Mouse (Mus musculus): ENCODE data around the gene Senp1.

Gene Senp1

DNA sequence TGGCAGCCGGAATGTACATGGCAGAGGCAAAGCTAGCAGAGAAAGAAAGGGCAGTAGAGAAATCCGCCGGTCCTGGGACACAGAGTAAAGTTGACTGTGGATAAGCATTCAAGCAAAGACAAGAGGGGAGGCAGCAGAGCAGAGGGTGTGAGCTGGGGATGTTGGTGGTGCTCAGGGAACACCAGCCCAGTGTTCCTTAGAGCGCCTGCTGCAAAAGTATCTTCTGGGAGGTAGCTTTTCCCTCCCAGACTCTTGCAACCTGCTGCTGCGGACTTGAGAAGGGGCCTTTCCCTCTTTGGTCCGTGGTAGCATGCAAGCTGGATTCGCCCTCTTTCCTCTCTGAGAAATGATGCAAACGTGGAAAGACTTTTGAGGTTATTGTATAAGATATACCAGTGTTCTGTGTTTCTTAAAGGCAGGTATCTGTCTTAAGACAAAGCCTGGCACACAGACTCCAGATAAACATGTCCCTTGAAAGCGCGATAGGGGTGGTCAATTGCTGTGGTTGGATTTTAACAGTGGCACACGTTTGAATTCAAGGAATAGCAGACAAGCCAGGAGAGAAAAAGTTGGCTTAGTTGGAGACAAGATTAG, 14.3 kb upstream of the Senp1 start:
- DNase-seq (ENCODE audit: low read depth), result peak; percentile 10

DNA sequence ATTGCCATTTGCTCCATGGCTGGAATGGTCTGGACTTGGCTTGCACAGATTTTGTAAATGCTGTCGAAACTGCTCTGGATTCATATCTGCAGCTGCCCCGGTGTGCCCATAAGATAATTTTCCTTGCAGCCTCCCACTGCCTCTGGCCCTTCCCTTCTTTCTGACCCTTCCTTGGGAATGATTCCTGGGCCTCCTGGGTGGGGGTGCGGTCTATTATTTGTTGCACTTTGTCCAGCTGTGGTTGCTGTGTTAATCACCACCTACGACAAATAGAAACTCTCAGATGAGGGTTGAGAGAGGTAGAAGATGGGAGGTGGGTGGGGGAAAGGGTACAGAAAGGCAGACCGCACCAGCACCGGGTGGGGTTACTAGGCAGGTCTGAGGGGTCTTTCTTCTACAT, 13.7 kb upstream of the Senp1 start:
- no peak for DNase-seq (ENCODE audit: low read depth)

GRCm38 (mm10) chr15:98106506-98106905, 13.0 kb upstream of the Senp1 start:
- no peak for DNase-seq (ENCODE audit: low read depth)

DNA sequence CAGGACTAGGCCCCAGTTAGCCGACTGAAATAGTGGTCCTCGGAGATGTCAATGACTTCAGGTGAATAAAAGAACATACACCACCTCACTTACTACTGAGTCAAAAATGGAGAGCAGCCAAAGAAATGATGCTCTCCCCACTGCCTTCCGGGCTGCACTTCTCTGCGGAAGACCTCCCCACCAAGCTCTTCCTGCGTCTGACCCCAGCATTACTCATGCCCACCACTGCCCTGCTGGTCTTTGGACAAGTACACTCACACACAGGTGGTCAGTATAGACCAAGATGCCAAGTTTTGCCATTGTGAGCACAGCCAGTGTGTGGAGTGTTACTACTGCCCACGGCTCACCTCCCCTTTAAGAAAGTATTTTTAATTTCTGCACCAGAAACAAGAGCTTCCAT, 8.9 kb upstream of the Senp1 start:
- no peak for DNase-seq (ENCODE audit: low read depth)

GRCm38 (mm10) chr15:98098519-98098918, 5.0 kb upstream of the Senp1 start:
- DNase-seq (ENCODE audit: low read depth), result peak; percentile 35

DNA sequence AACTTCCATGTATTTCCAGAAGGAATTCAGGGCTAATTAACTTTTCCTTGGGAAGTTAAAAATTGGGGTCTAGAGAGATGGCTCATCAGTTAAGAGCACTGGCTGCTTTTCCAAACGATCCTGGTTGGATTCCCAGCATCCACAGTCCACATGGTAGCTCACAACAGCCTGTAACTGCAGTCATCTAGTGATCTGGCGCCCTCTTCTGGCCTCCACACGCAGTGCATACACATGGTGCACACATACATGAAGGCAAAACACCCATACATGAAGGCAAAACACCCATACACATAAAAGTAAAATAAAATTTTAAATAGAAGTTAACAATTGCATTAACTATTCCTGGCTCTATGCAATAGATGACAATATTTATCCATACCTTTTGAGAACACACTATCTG, 3.4 kb upstream of the Senp1 start:
- DNase-seq (ENCODE audit: low read depth), result peak; percentile 57

DNA sequence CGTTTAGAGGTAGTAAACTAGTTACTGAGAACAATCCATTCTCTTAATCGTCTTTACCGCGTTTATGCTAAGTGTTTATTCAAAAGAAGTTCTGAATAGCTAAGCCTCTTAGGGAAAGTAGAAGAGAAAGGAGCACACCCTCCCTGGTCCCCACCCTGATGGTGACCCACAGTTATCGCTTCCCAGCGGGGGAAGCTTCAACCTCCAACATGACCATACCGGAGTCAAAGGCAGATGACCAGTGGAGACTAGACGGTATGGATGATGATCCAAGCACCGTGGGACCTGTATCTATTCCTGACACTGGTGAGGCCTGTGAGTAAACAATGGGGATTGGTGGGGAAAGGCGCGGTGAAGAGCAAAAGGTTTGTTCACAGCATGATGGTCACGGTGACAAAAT, 1.4 kb upstream of the Senp1 start:
- no peak for DNase-seq (ENCODE audit: low read depth)

DNA sequence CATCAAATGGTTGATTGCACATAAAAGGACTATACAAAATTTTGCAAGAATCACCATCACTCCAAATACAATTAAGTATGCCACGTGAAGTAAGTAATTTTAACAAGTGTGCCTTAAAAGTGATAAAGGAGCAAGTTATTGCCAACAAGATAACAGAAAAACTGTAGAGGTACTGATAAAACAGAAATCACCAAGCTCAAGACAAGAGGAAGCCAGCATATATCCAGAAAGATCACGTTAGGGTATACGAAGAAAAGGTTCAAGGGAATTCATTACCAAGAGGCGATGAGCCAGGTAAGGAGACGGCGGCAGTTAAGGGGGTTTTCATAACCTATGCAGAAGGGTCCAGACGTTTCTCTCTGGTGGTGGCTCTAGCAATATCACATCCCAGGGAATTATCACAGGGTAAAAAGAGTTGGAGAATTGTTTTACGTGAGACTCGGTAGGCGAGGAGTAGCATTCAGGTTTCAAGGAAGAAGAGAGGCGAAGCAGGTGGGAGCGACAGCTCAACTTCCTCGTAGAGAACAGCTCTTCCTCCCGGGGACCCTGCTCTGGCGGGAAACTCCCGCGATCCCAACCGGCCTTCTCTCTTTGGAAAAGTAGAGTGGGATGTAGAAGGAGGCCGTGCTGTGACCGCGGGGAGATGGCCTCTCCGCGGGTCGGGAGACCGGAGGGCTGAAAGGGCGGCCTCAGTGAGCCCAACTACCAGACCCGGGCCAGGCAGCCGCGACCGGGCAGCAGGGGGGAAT, 998 bp downstream of the Senp1 start, which contains the start of gene Pfkm:
Pfkm (plus strand) TSS at position 218 of the 749 bp plus-strand sequence.
- no peak for DNase-seq (ENCODE audit: low read depth)

DNA sequence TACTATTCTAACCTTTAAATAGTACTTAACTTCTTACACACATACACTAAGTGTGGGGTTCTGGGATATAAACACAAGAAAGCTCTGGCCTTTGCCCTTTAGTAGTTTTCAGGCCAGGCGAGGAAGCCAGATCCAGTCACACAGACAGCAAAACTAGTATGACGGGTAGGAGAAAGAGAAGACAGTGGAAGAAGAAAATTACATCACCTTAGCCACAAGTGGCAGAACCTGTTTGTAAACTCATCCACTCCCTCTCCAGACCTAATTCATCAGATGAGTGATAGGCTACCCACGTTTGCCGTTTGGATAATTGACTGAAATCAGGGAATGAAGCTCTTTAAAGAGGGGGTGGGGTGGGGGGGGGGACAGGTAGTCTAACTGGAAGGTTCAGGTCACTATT, 1.7 kb downstream of the Senp1 start:
- peak; percentile 43 for DNase-seq (ENCODE audit: low read depth)

- DNase-seq (ENCODE audit: low read depth), result peak; percentile 90
Measured at GRCm38 (mm10) chr15:98089421-98090183, 3.9 kb downstream of the Senp1 start.

DNA sequence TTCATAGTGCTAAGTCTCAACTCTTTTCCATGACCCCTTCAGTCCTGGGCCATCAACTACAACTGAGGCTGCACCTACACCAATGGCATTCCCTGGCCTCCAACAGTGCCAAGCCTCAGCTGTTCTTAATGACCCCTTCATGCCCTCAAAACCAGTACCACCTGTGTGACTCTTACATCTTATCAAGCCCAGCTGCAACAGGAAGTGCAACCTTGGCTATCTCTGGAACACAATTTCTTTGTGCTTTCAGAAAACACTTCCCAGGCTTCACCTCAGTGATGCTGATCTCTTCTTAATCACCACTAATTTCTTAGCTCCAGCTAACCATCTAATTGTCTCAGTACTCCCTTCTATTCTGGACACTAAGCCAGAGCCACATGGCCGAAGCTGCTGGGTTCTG, 4.7 kb downstream of the Senp1 start:
- DNase-seq (ENCODE audit: low read depth), result no peak

GRCm38 (mm10) chr15:98076901-98077300, 16.6 kb downstream of the Senp1 start:
- DNase-seq (ENCODE audit: low read depth), result no peak

- DNase-seq (ENCODE audit: low read depth), result no peak
Measured at GRCm38 (mm10) chr15:98075034-98075433, 18.5 kb downstream of the Senp1 start.

- no peak for DNase-seq (ENCODE audit: low read depth)
Measured at GRCm38 (mm10) chr15:98074521-98074920, 19.0 kb downstream of the Senp1 start.

GRCm38 (mm10) chr15:98070376-98070775, 23.2 kb downstream of the Senp1 start:
- no peak for DNase-seq (ENCODE audit: low read depth)

GRCm38 (mm10) chr15:98069566-98070245, 23.8 kb downstream of the Senp1 start:
- DNase-seq (ENCODE audit: low read depth), result peak; percentile 31

GRCm38 (mm10) chr15:98068506-98068905, 25.0 kb downstream of the Senp1 start:
- DNase-seq (ENCODE audit: low read depth), result no peak

- peak; percentile 56 for DNase-seq (ENCODE audit: low read depth)
Measured at GRCm38 (mm10) chr15:98067492-98067891, 26.1 kb downstream of the Senp1 start.

DNA sequence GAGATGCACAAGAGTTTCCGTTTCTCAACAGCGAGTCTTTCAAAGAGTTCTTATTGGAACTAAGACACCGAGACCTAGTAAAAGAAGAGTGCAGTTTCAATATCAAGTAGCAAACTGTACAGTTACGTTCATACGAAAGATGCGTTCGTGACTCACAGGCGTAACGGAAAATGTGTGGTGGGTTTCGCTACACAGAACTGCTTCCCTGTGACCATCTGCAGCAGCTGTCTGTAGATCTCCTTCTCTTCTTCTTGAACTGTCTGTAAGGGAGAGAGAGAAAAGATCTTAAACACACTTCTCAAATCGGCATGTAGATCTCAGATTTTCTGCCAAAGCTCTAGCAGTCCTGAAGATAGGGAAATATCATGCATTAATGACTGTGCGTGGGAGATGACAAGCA, 26.9 kb downstream of the Senp1 start:
- peak; percentile 75 for DNase-seq (ENCODE audit: low read depth)

- DNase-seq (ENCODE audit: low read depth), result peak; percentile 12
Measured at GRCm38 (mm10) chr15:98065881-98066280, 27.7 kb downstream of the Senp1 start.

GRCm38 (mm10) chr15:98055246-98055645, 38.3 kb downstream of the Senp1 start:
- DNase-seq (ENCODE audit: low read depth), result peak; percentile 57

GRCm38 (mm10) chr15:98051685-98052084, 41.9 kb downstream of the Senp1 start:
- no peak for DNase-seq (ENCODE audit: low read depth)
